Mouse (Mus musculus) lung, embryonic 14.5 days (tissue): ENCODE measurements at regions not wholly inside any gene's neighbourhood (a gene's known extent, or its start where the extent isn't known, plus 50 kb on each side); places are given as distances from the start of the nearest gene placed in this dataset.

Experiments
- ATAC-seq: fragments of 200-750 bp; cut with Nextera tagmentation; 2 replicates; pipeline ENCODE4 v1.8.0; 2017; ENCODE audit warnings: mild to moderate bottlenecking, moderate TSS enrichment, moderate library complexity; ENCODE audit not compliant: insufficient read depth
- DNase-seq: peaks from one replicate; pipeline ENCODE4 v3.0.0-alpha.2; 2015
- H3K27ac ChIP-seq: fragments of 300-500 bp; sonication (generic); 2 replicates; pipeline ENCODE4 v1.5.1; 2014; ENCODE audit warnings: low read depth, mild to moderate bottlenecking, moderate library complexity
- H3K27me3 ChIP-seq: fragments of 300-500 bp; sonication (generic); 2 replicates; pipeline ENCODE4 v1.6.1; 2014; ENCODE audit warnings: low read length, control low read depth; ENCODE audit not compliant: insufficient read depth
- H3K36me3 ChIP-seq: fragments of 300-500 bp; sonication (generic); 2 replicates; pipeline ENCODE4 v1.6.1; 2014; ENCODE audit warnings: control low read depth; ENCODE audit not compliant: insufficient read depth
- H3K4me1 ChIP-seq: fragments of 300-500 bp; sonication (generic); 2 replicates; pipeline ENCODE4 v1.6.1; 2014; ENCODE audit warnings: antibody characterized with exemption, control low read depth; ENCODE audit not compliant: insufficient read depth
- H3K4me2 ChIP-seq: fragments of 300-500 bp; sonication (generic); 2 replicates; pipeline ENCODE4 v1.6.1; 2014; ENCODE audit warnings: mild to moderate bottlenecking
- H3K4me3 ChIP-seq: fragments of 300-500 bp; sonication (generic); 2 replicates; pipeline ENCODE4 v1.5.1; 2014; ENCODE audit warnings: low read depth, low read length
- H3K9ac ChIP-seq: fragments of 300-500 bp; sonication (generic); 2 replicates; pipeline ENCODE4 v1.6.1; 2014
- H3K9me3 ChIP-seq: fragments of 300-500 bp; sonication (generic); 2 replicates; pipeline ENCODE4 v1.6.1; 2016; ENCODE audit warnings: low read depth, low read length, control low read depth
- CTCF ChIP-seq: IDR thresholded peaks from 2 replicates; pipeline ENCODE4 v1.5.1; 2016; ENCODE audit warnings: antibody characterized with exemption, low read depth
- WGBS: fragments of 180-500 bp; shearing (Covaris S2); extraction: QIAGEN DNeasy Blood & Tissue Kit; methylation state at CpG from one replicate; pipeline ENCODE4 v1.1.7; 2014; 5-methylcytosine and 5-hydroxymethylcytosine counted together

- Histone ChIP-seq H3K4me1 (peaks cover 5% of the 10 kb centered on the region), H3K27ac (peak overlapping the region; percentile 59; the same call in 1 of the 2 replicates), H3K9me3 (no peaks in the 10 kb centered on the region), H3K36me3 (no peaks in the 10 kb centered on the region), H3K27me3 (no peaks in the 10 kb centered on the region), H3K4me3 (no peak overlapping the region), H3K4me2 (0 out of 2 replicates have a peak overlapping the region, but pooled peaks have one; percentile 21), H3K9ac (no peak overlapping the region)
- peak; percentile 47; the same call in 1 of the 2 replicates for ATAC-seq
- DNase-seq = peak; percentile 81
- WGBS = 18% methylated on average over 14 of the region's 14 CpGs
- TF ChIP-seq CTCF = no peak
These were observed 233.3 kb downstream of the Gadd45g start for GRCm38 (mm10) chr13:52079678-52080246.

GRCm38 (mm10) chr13:52083601-52084455, 237.3 kb downstream of the Gadd45g start:
- DNase-seq = no peak
- Histone ChIP-seq H3K4me1 (peaks cover 5% of the 10 kb centered on the region), H3K9me3 (no peaks in the 10 kb centered on the region), H3K27ac (no peak overlapping the region), H3K9ac (no peak overlapping the region), H3K36me3 (no peaks in the 10 kb centered on the region), H3K27me3 (no peaks in the 10 kb centered on the region), H3K4me3 (no peak overlapping the region), H3K4me2 (no peak overlapping the region)
- WGBS = 59% methylated on average over 9 of the region's 9 CpGs
- no peak for TF ChIP-seq CTCF
- no peak for ATAC-seq

GRCm38 (mm10) chr13:52085110-52085509, 238.6 kb downstream of the Gadd45g start:
- H3K9ac ChIP-seq = no peak overlapping the region
- H3K9me3 ChIP-seq = no peaks in the 10 kb centered on the region
- DNase-seq = no peak
- 29% methylated on average over 3 of the region's 3 CpGs for WGBS
- peaks cover 1% of the 10 kb centered on the region for H3K4me1 ChIP-seq
- no peaks in the 10 kb centered on the region for H3K27me3 ChIP-seq
- no peak for ATAC-seq
- TF ChIP-seq CTCF = no peak
- H3K4me2 ChIP-seq = no peak overlapping the region
- H3K27ac ChIP-seq = no peak overlapping the region
- no peak overlapping the region for H3K4me3 ChIP-seq
- H3K36me3 ChIP-seq = no peaks in the 10 kb centered on the region

- H3K4me1 ChIP-seq = no peaks in the 10 kb centered on the region
- H3K4me3 ChIP-seq = no peak overlapping the region
- DNase-seq (no peak), ATAC-seq (no peak)
- H3K27me3 ChIP-seq = no peaks in the 10 kb centered on the region
- H3K9ac ChIP-seq = no peak overlapping the region
- TF ChIP-seq CTCF = no peak
- no peak overlapping the region for H3K4me2 ChIP-seq
- no peak overlapping the region for H3K27ac ChIP-seq
- 37% methylated on average over 8 of the region's 8 CpGs for WGBS
- no peaks in the 10 kb centered on the region for H3K9me3 ChIP-seq
- H3K36me3 ChIP-seq = no peaks in the 10 kb centered on the region
These were observed 241.8 kb downstream of the Gadd45g start for GRCm38 (mm10) chr13:52088319-52088718.

- H3K9me3 ChIP-seq = no peaks in the 10 kb centered on the region
- 62% methylated on average over 4 of the region's 4 CpGs for WGBS
These were observed 243.9 kb downstream of the Gadd45g start for GRCm38 (mm10) chr13:52090365-52090764.

GRCm38 (mm10) chr13:52094785-52095184, 248.3 kb downstream of the Gadd45g start:
- Histone ChIP-seq H3K27me3 (no peaks in the 10 kb centered on the region), H3K4me2 (no peak overlapping the region), H3K9ac (no peak overlapping the region), H3K4me3 (no peak overlapping the region), H3K27ac (no peak overlapping the region), H3K36me3 (no peaks in the 10 kb centered on the region), H3K9me3 (no peaks in the 10 kb centered on the region), H3K4me1 (peaks cover 1% of the 10 kb centered on the region)
- WGBS = 72% methylated on average over 7 of the region's 7 CpGs
- DNase-seq (no peak), ATAC-seq (no peak)
- TF ChIP-seq CTCF = no peak

More at GRCm38 (mm10) chr13:52090365-52090764, 243.9 kb downstream of the Gadd45g start:
- H3K4me2 ChIP-seq = no peak overlapping the region
- H3K36me3 ChIP-seq = no peaks in the 10 kb centered on the region
- TF ChIP-seq CTCF = peak; percentile 27; the same call in 1 of the 2 replicates
- no peaks in the 10 kb centered on the region for H3K4me1 ChIP-seq
- no peak overlapping the region for H3K4me3 ChIP-seq
- H3K27me3 ChIP-seq = no peaks in the 10 kb centered on the region
- H3K27ac ChIP-seq = no peak overlapping the region
- H3K9ac ChIP-seq = no peak overlapping the region
- ATAC-seq (no peak), DNase-seq (no peak)

GRCm38 (mm10) chr13:52096506-52096905, 250.0 kb downstream of the Gadd45g start:
- ATAC-seq (no peak), DNase-seq (no peak)
- no peaks in the 10 kb centered on the region for H3K36me3 ChIP-seq
- H3K4me3 ChIP-seq = no peak overlapping the region
- H3K4me2 ChIP-seq = no peak overlapping the region
- H3K4me1 ChIP-seq = peaks cover 8% of the 10 kb centered on the region
- no peak overlapping the region for H3K9ac ChIP-seq
- no peak overlapping the region for H3K27ac ChIP-seq
- WGBS = 72% methylated on average over 7 of the region's 7 CpGs
- H3K27me3 ChIP-seq = no peaks in the 10 kb centered on the region
- no peaks in the 10 kb centered on the region for H3K9me3 ChIP-seq
- no peak for TF ChIP-seq CTCF
